Mouse (Mus musculus): Measurements from ENCODE around the gene Cope. TPM values are rescaled to one million over a fixed set of nuclear protein-coding genes. Genes with fewer than 3 reads are reported as not detected.

Gene Cope
- polyA plus RNA-seq, 1 experiment: 263 TPM

DNA sequence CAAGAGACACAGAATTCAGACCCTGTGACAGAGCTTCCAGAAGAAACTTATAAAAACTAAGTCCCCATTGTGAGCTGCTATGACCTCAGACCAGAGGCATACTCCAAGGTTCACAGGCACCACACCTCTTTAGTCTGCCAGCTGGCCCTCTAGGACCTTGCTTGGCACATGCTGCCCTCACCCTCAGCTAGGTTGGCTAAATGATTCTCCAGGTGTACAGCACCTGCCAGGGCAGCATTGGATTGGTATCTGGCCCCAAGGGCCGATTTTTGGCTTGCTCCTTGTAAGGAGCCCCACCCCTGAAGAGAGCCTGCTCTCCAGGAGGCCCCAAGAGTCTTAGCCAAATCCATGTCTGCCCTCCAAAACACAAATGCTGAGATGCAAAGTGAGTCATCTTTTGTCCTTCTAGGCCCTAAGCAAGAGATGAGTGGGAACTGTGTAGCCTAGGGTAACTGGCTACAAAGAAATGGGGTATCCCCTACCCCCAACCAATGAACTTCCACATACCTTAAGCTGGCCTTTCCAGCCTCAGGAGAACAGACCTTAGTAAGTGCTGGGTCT is 45.6 kb downstream of the Cope start:
- DNase-seq (ENCODE audit: low read depth): no peak
- TF ChIP-seq POLR2A (IDR thresholded peaks at IDR 0.05; ENCODE audit: borderline replicate concordance, extremely low read depth, insufficient read depth, insufficient read length, poor library complexity, severe bottlenecking) (no peak), CTCF (IDR thresholded peaks at IDR 0.05; ENCODE audit: borderline replicate concordance, extremely low read depth, insufficient read depth, insufficient read length) (no peak)

DNA sequence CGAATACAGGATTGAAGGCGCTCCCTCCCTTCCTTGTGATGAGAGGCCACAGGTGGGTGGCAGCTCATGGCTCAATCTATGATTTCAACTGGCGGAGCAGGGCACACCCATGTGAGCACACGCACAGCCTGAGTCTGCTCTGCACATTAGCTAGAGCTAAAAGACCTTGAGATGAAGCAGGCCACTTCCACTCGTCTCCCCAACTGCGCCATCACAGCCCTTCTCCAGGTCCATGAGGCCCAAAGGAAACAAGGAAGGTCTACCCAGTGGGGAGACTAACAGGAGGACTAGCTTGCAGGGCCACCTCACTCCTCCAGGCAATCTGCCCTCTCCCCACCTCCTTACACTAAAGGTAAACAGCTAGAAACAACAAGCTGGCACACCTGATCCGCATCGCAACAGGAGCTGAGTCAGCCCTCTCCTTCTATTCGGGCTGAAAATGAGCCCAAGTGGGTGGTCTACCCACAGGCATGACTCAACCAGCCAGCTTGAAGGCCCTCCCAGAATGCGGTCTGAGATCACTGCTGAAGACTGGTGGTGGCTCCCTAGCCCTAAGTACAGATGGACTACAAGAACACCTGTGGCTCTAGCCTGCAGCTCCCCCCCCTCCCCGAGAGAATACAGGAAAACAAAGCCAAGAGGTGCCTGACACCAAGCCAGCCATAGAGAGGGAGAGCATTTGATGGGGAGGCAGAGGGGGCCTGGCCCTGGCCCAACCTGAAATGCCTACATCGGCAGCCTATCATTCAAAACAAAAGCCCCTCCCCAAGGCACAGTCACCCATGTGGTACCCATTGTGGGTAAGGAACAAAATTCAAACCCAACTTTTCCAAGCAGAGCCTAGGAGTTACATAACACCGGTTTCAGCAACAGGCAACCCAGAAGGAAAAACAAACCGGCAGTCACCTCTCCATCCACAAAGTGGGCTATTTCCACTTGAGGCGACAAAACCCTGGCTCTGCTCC is 49.0 kb downstream of the Cope start:
- DNase-seq (ENCODE audit: low read depth): peak; percentile 28
- TF ChIP-seq POLR2A (IDR thresholded peaks at IDR 0.05; ENCODE audit: borderline replicate concordance, extremely low read depth, insufficient read depth, insufficient read length, poor library complexity, severe bottlenecking): no peak
- TF ChIP-seq CTCF (IDR thresholded peaks at IDR 0.05; ENCODE audit: borderline replicate concordance, extremely low read depth, insufficient read depth, insufficient read length): no peak

- no peak for TF ChIP-seq POLR2A (IDR thresholded peaks at IDR 0.05; ENCODE audit: borderline replicate concordance, extremely low read depth, insufficient read depth, insufficient read length, poor library complexity, severe bottlenecking)
- no peak for TF ChIP-seq CTCF (IDR thresholded peaks at IDR 0.05; ENCODE audit: borderline replicate concordance, extremely low read depth, insufficient read depth, insufficient read length)
- DNase-seq (ENCODE audit: low read depth): no peak
Observed at GRCm38 (mm10) chr8:70352000-70352384, 49.7 kb downstream of the Cope start.

DNA sequence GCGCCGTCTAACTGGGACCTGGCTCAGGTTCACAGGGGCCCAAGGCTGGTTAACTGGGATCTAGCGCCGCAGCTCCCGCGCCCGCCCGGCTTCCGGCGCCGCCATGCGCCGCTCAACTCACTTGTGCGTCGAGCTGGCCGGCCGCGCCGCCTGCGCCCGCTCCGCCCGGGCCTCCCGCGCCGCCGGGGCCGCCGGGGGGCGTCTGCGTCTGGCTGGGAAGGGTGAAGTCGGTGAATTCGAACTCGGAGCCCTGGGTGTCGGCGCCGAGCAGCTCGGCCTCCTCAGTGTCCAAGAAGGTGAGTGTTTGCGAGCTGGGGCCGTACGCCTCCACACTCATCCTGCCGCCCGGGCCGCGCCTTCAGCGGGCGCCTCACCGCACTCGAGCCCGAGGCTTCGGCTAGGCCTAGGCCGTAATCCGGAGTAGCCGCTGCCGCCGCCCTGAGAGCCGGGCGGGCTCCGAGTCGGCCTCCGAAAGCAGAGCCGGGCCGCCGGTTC is 50.4 kb downstream of the Cope start:
- DNase-seq (ENCODE audit: low read depth): no peak
- no peak for TF ChIP-seq POLR2A (IDR thresholded peaks at IDR 0.05; ENCODE audit: borderline replicate concordance, extremely low read depth, insufficient read depth, insufficient read length, poor library complexity, severe bottlenecking)
- TF ChIP-seq CTCF (IDR thresholded peaks at IDR 0.05; ENCODE audit: borderline replicate concordance, extremely low read depth, insufficient read depth, insufficient read length): no peak

- TF ChIP-seq POLR2A (IDR thresholded peaks at IDR 0.05; ENCODE audit: borderline replicate concordance, extremely low read depth, insufficient read depth, insufficient read length, poor library complexity, severe bottlenecking) (peak; percentile 57), CTCF (IDR thresholded peaks at IDR 0.05; ENCODE audit: borderline replicate concordance, extremely low read depth, insufficient read depth, insufficient read length) (no peak)
- peak; percentile 99 for DNase-seq (ENCODE audit: low read depth)
Observed at GRCm38 (mm10) chr8:70353194-70353817, 51.0 kb downstream of the Cope start, which contains the start of gene Upf1. TSS of gene Upf1 (minus strand) at chr8:70353278.

DNA sequence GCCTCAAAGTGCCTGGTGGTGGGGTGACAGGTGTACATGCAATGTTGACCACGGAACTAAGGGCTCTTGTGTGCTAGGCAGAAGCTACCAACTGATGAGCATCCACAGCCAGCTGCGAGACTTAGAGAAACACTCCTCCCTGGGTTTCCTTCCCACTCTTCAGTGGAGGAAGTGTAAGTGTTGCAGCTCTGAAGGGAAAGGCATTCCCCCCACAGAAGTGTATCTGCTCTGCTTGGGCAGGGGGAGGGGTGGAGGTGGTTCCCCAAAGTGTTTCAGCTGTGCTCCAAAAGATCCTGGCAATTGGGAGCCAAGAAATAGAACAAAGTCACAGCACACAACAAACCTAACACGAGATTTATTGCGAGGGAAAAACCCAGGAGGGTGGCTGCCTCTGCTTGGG is 51.7 kb downstream of the Cope start:
- TF ChIP-seq POLR2A (IDR thresholded peaks at IDR 0.05; ENCODE audit: borderline replicate concordance, extremely low read depth, insufficient read depth, insufficient read length, poor library complexity, severe bottlenecking) (no peak), CTCF (IDR thresholded peaks at IDR 0.05; ENCODE audit: borderline replicate concordance, extremely low read depth, insufficient read depth, insufficient read length) (no peak)
- DNase-seq (ENCODE audit: low read depth): no peak

DNA sequence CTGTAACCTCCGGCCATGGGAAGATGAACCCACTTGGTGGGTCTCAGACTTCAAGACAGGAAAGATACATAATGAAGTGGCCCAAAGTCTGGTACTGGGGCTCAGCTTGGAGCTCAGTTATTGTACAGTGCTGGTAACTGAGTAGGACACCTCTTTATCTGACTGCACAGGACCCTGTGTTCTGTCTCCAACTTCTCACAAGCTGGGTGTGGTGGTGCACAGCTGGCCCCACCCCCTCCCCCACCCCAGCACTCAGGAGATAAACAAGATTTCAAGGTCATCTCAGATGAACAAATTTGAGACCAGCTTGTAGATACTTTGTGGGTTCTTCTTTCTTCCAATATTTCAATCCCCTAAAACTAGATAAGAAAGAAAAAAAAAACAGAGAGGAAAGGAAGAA is 53.8 kb downstream of the Cope start:
- DNase-seq (ENCODE audit: low read depth): no peak
- no peak for TF ChIP-seq CTCF (IDR thresholded peaks at IDR 0.05; ENCODE audit: borderline replicate concordance, extremely low read depth, insufficient read depth, insufficient read length)
- TF ChIP-seq POLR2A (IDR thresholded peaks at IDR 0.05; ENCODE audit: borderline replicate concordance, extremely low read depth, insufficient read depth, insufficient read length, poor library complexity, severe bottlenecking): no peak

DNA sequence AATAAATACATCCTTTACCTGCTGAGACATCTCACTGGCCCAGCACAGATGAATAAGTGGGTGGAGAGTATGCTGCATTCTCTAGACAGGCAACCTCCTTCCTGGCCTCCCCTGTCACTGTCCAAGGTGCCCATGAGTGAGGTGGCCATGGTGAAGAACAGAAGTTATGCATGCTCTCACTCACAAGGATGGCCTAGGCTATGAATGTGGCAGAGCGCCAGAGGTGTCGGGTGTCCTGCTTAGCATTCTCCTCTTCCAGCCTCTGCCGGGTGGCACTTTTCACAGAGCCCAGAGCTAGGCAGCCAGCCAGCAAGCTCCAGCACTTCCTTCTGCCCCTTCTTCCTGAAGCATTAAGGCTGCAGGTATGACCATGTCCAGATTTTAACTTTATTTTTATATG is 57.1 kb downstream of the Cope start:
- TF ChIP-seq POLR2A (IDR thresholded peaks at IDR 0.05; ENCODE audit: borderline replicate concordance, extremely low read depth, insufficient read depth, insufficient read length, poor library complexity, severe bottlenecking): no peak
- TF ChIP-seq CTCF (IDR thresholded peaks at IDR 0.05; ENCODE audit: borderline replicate concordance, extremely low read depth, insufficient read depth, insufficient read length): no peak
- DNase-seq (ENCODE audit: low read depth): peak; percentile 56

GRCm38 (mm10) chr8:70360769-70361168 is 58.5 kb downstream of the Cope start:
- peak; percentile 26; the same call in 1 of the 2 replicates for TF ChIP-seq CTCF (IDR thresholded peaks at IDR 0.05; ENCODE audit: borderline replicate concordance, extremely low read depth, insufficient read depth, insufficient read length)
- no peak for TF ChIP-seq POLR2A (IDR thresholded peaks at IDR 0.05; ENCODE audit: borderline replicate concordance, extremely low read depth, insufficient read depth, insufficient read length, poor library complexity, severe bottlenecking)
- no peak for DNase-seq (ENCODE audit: low read depth)

DNA sequence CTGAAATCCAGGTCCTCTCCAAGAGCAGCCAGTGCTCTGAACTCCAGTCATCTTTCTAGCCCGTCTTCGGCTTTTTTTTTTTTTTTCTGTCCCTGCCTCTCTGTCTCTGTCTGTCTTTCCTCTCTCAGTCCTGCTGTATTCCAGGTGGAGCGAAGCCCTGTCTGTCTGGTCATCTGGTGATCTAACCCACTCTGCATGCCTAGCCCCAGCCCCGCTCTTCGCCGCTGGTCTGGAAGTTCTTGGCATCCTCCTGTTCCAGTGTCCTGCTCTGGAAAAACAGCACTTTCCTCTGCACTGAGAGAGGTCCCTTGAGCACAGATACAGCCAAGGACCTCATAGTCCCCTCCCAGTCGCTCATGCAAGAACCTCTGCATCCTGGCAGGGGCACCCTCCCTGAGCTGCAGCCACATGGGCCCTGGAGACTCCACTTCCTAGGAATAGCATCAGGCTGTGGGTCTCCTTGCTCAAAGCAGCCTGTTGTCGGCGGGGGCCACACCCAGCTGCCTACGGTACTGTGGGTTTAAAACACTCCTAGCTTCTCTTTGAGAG is 59.2 kb downstream of the Cope start:
- no peak for TF ChIP-seq CTCF (IDR thresholded peaks at IDR 0.05; ENCODE audit: borderline replicate concordance, extremely low read depth, insufficient read depth, insufficient read length)
- TF ChIP-seq POLR2A (IDR thresholded peaks at IDR 0.05; ENCODE audit: borderline replicate concordance, extremely low read depth, insufficient read depth, insufficient read length, poor library complexity, severe bottlenecking): no peak
- no peak for DNase-seq (ENCODE audit: low read depth)

Other genes with a start within 250 kb of the Cope start
- gene Tm6sf2, start 229.6 kb upstream of the Cope start, polyA plus RNA-seq (2012; rRNA removed): 8.1 and 10.4 TPM in 2 replicates
- 0.26 and 0.74 TPM in 2 replicates for gene Hapln4, start 219.1 kb upstream of the Cope start, polyA plus RNA-seq (2012; rRNA removed)
- gene Ncan, start 181.6 kb upstream of the Cope start, polyA plus RNA-seq (2012; rRNA removed): 69.8 and 144 TPM in 2 replicates
- gene Nr2c2ap, start 171.2 kb upstream of the Cope start, polyA plus RNA-seq (2012; rRNA removed): 17.5 and 24.0 TPM in 2 replicates
- 19.1 and 20.0 TPM in 2 replicates for gene Rfxank, start 163.4 kb upstream of the Cope start, polyA plus RNA-seq (2012; rRNA removed)
- gene Borcs8, start 163.0 kb upstream of the Cope start, polyA plus RNA-seq (2012; rRNA removed): 93.3 and 126 TPM in 2 replicates
- 0.22 and 0.33 TPM in 2 replicates for gene Mef2b, start 162.8 kb upstream of the Cope start, polyA plus RNA-seq (2012; rRNA removed)
- gene Tmem161a, start 130.2 kb upstream of the Cope start, polyA plus RNA-seq (2012; rRNA removed): 95.9 and 171 TPM in 2 replicates
- 26.2 and 26.8 TPM in 2 replicates for gene Slc25a42, start 90.2 kb upstream of the Cope start, polyA plus RNA-seq (2012; rRNA removed)
- gene Sugp2, start 68.3 kb upstream of the Cope start, polyA plus RNA-seq (2012; rRNA removed): 149 and 191 TPM in 2 replicates
- gene Armc6, start 68.1 kb upstream of the Cope start, polyA plus RNA-seq (2012; rRNA removed): 96.9 and 115 TPM in 2 replicates
- 68.5 and 80.2 TPM in 2 replicates for gene Homer3, start 19.7 kb upstream of the Cope start, polyA plus RNA-seq (2012; rRNA removed)
- 61.3 and 66.2 TPM in 2 replicates for gene Ddx49, start within 50 bp of the Cope start, polyA plus RNA-seq (2012; rRNA removed)
- 34.1 and 45.1 TPM in 2 replicates for gene Cers1, start 13.3 kb downstream of the Cope start, polyA plus RNA-seq (2012; rRNA removed)
- gene Gdf1, start 27.3 kb downstream of the Cope start, polyA plus RNA-seq (2012; rRNA removed): 10.2 and 12.5 TPM in 2 replicates
- gene Upf1, start 50.8 kb downstream of the Cope start, polyA plus RNA-seq (2012; rRNA removed): 20.5 and 40.3 TPM in 2 replicates
- gene Comp, start 71.0 kb downstream of the Cope start, polyA plus RNA-seq (2012; rRNA removed): 0.12 and 0.64 TPM in 2 replicates
- 49.7 and 77.0 TPM in 2 replicates for gene Crtc1, start 137.1 kb downstream of the Cope start, polyA plus RNA-seq (2012; rRNA removed)
- gene Klhl26, start 174.4 kb downstream of the Cope start, polyA plus RNA-seq (2012; rRNA removed): 46.7 and 50.6 TPM in 2 replicates
- gene Tmem59l, start 184.8 kb downstream of the Cope start, polyA plus RNA-seq (2012; rRNA removed): 64.8 and 68.6 TPM in 2 replicates
- gene Crlf1, start 190.6 kb downstream of the Cope start, polyA plus RNA-seq (2012; rRNA removed): 1.4 and 2.5 TPM in 2 replicates
- 175 and 234 TPM in 2 replicates for gene Rex1bd, start 204.2 kb downstream of the Cope start, polyA plus RNA-seq (2012; rRNA removed)
- gene Uba52, start 208.3 kb downstream of the Cope start, polyA plus RNA-seq (2012; rRNA removed): 1,073 and 1,241 TPM in 2 replicates
- gene Fkbp8, start 225.2 kb downstream of the Cope start, polyA plus RNA-seq (2012; rRNA removed): 485 and 597 TPM in 2 replicates
- gene Kxd1, start 225.4 kb downstream of the Cope start, polyA plus RNA-seq (2012; rRNA removed): 44.5 and 52.0 TPM in 2 replicates
- 26.6 and 27.0 TPM in 2 replicates for gene Ell, start 236.9 kb downstream of the Cope start, polyA plus RNA-seq (2012; rRNA removed)

All from brain, embryonic 14.5 days (tissue).